Mouse (Mus musculus): Measurements from ENCODE around the gene Ddit4.

GRCm38 (mm10) chr10:59918111-59918510, 33.5 kb downstream of the Ddit4 start:
- TF ChIP-seq GATA1 (IDR thresholded peaks at IDR 0.05; ENCODE audit: borderline replicate concordance, low read length) (no peak), FLI1 (IDR thresholded peaks at IDR 0.05; ENCODE audit: low read length) (no peak)

Data from megakaryocyte, embryonic 14.5 days (primary cell).